Mouse (Mus musculus) forebrain, embryonic 14.5 days (tissue): Measurements from ENCODE around the gene Pnkp. TPM values are rescaled to one million over a fixed set of nuclear protein-coding genes. Genes with fewer than 3 reads are reported as not detected.

Experiments used
- ATAC-seq: fragments of 200-750 bp; cut with Nextera tagmentation; 2 replicates; pipeline ENCODE4 v1.8.0; 2017; ENCODE audit warnings: mild to moderate bottlenecking, moderate library complexity
- DNase-seq: peaks from one replicate; pipeline ENCODE4 v3.0.0-alpha.2; 2015; ENCODE audit warnings: low spot score
- H3K27ac ChIP-seq: fragments of 300-500 bp; sonication (generic); 2 replicates; pipeline ENCODE4 v1.5.1; 2014; ENCODE audit warnings: low read depth, mild to moderate bottlenecking, control low read depth, low read length, moderate library complexity
- H3K27me3 ChIP-seq: fragments of 300-500 bp; sonication (generic); replicated peaks from 2 replicates; pipeline ENCODE4 v1.6.1; 2014; ENCODE audit warnings: low read length, control low read depth, mixed read lengths; ENCODE audit not compliant: control insufficient read depth, insufficient read depth
- H3K36me3 ChIP-seq: fragments of 300-500 bp; sonication (generic); 2 replicates; pipeline ENCODE4 v1.6.1; 2014; ENCODE audit warnings: low read length, control low read depth; ENCODE audit not compliant: control insufficient read depth, insufficient read depth
- H3K4me1 ChIP-seq: fragments of 300-500 bp; sonication (generic); 2 replicates; pipeline ENCODE4 v1.6.1; 2014; ENCODE audit warnings: antibody characterized with exemption, low read length, control low read depth; ENCODE audit not compliant: control insufficient read depth, insufficient read depth
- H3K4me2 ChIP-seq: fragments of 300-500 bp; sonication (generic); 2 replicates; pipeline ENCODE4 v1.6.1; 2014; ENCODE audit warnings: mild to moderate bottlenecking, control low read depth, low read length
- H3K4me3 ChIP-seq: fragments of 300-500 bp; sonication (generic); 2 replicates; pipeline ENCODE4 v1.5.1; 2014; ENCODE audit warnings: low read depth, low read length, control low read depth
- H3K9ac ChIP-seq: fragments of 300-500 bp; sonication (generic); 2 replicates; pipeline ENCODE4 v1.6.1; 2014; ENCODE audit warnings: mild to moderate bottlenecking, low read length, control low read depth, moderate library complexity
- H3K9me3 ChIP-seq: fragments of 300-500 bp; sonication (generic); replicated peaks from 2 replicates; pipeline ENCODE4 v1.6.1; 2016; ENCODE audit warnings: low read length, control low read depth, mixed read lengths; ENCODE audit not compliant: control insufficient read depth
- WGBS: fragments of 180-500 bp; shearing (Covaris S2); extraction: QIAGEN DNeasy Blood & Tissue Kit; methylation state at CpG from one replicate; pipeline ENCODE4 v1.1.7; 2014; 5-methylcytosine and 5-hydroxymethylcytosine counted together
- polyA plus RNA-seq: library from polyadenylated mRNA; unstranded; fragments of >200 nt; fragmentation: Nextera tagmentation; extraction: Ambion mirVana; gene quantifications from 2 replicates; pipeline ENCODE4 v1.2.1, GENCODE M21; 2014

Gene Pnkp
- polyA plus RNA-seq, 1 experiment from 2014 or later, result 31.7 TPM

DNA sequence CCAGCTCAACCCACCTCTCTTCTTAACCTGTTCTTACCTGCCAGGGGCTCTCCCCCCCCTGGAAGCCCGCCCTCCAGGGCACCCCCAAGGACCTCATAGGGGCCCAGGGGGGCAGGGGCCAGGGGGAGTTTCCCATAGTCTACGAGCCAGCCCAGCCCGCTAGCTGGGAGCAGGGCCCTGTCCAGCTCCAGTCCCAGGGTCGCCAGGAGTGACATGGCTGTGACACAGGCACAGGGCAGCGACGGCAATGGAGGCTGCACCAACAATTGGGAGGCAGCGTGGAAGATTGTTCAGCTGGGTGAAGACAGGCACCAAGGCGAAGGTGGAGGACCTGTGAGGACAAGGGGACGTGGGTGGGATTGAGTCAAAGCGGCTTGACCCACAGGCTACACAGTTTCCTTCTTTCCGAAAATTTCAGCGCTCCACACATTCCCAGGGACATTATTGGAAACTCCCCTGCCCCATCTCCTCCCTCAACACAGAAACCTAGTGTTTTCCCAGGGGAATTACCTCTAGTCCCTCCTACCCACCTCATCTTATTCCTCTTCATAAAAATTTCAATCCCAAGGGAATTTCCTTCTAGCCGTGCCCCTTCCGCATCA, 41.9 kb upstream of the Pnkp start:
- no peaks in the 10 kb centered on the region for H3K9me3 ChIP-seq
- ATAC-seq, result no peak; the same call in 1 of the 2 replicates
- 0 out of 2 replicates have a peak, but pooled peaks cover 11% of the 10 kb centered on the region for H3K36me3 ChIP-seq
- no peaks in the 10 kb centered on the region for H3K27me3 ChIP-seq
- DNase-seq, result no peak
- H3K27ac ChIP-seq, result peak overlapping the region; percentile 77; the same call in 1 of the 2 replicates
- H3K4me2 ChIP-seq, result peak overlapping the region; percentile 87
- WGBS, result 27% methylated on average over 14 of the region's 14 CpGs
- H3K4me3 ChIP-seq, result peak overlapping the region; percentile 90
- peaks cover 28% of the 10 kb centered on the region for H3K4me1 ChIP-seq
- peak overlapping the region; percentile 48 for H3K9ac ChIP-seq

DNA sequence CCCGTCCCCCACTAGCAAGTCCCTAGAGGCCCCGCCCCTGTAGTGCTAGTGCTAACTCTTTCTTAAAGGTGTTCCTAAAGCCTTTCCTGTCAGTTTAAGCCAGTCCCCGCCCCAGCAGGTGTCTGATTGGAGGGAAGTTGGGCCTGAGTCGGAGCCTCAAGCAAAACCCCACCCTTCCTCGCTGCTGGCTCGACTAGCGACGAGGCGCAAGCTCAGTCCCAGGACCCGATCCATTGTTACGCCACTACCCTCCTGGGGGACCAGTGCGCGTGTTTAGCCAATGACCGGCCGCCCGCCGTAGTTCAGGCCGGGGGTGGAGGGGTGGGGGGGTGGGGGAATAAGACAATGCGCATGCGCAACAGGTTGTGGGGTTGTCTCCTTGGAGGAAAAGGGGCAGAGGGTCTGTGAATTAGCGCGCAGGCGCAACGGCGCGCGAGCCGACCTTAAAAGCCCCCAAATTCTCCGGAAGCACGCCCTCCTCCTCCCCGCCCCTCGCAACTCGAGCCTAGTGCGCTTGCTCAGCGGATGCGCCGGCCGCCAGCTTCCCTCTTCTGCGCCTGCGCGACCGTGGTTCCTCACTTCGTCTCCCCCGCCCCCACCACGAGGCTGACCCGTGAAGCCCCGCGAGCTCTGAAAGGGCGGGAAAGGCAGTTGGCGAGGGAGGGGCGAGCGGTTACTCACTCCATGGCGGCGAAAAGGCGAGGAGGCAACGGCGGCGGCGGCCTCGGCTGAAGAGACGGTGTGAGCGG, 41.0 kb upstream of the Pnkp start, which contains the start of the genes Nup62 and Il4i1:
Gene Nup62, plus strand, starts transcription at position 368 of the 749 bp plus-strand sequence.
Gene Il4i1, plus strand, starts transcription at position 667 of the 749 bp plus-strand sequence.
- under 1% methylated on average over 62 of the region's 62 CpGs for WGBS
- H3K36me3 ChIP-seq, result 0 out of 2 replicates have a peak, but pooled peaks cover 11% of the 10 kb centered on the region
- peak within 1 kb of the TSS; percentile 87 for H3K4me2 ChIP-seq
- ATAC-seq (peak; percentile 95), DNase-seq (peak; percentile 99)
- no peaks in the 10 kb centered on the region for H3K27me3 ChIP-seq
- H3K9ac ChIP-seq, result peak within 1 kb of the TSS; percentile 91
- peak within 1 kb of the TSS; percentile 90 for H3K27ac ChIP-seq
- H3K4me3 ChIP-seq, result peak within 1 kb of the TSS; percentile 90
- H3K4me1 ChIP-seq, result peaks cover 28% of the 10 kb centered on the region
- H3K9me3 ChIP-seq, result no peaks in the 10 kb centered on the region

DNA sequence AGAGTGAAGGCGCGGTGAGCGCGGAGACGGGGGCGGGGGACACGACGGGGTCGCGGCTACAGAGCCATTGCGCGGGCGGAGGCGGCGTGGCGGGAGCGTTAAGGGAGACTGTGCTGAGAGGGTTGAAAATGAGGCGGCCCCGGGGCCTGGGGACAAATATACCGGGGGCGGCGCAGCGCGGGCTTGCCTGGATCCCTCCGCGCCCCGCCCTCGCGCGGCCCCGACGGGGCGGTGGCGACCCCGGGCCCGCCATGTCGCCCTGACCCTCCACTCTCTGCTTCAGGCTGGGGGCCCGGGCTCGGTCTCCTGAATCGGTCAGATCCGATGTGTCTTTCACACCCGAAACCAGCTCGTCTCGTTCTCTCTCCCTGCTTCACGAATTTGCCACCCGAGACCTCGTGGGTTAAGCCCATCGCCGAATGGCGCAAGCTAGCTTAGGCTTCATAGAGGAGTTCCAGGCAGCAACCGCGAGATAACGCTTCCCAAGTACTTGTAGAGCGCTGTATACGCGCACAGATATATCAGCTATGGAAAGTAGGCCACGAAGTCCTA, 40.4 kb upstream of the Pnkp start, which contains the start of gene Atf5:
Gene Atf5, minus strand, starts transcription at position 189 of the 552 bp plus-strand sequence.
- H3K4me2 ChIP-seq, result peak within 1 kb of the TSS; percentile 87
- peak within 1 kb of the TSS; percentile 90 for H3K27ac ChIP-seq
- H3K4me1 ChIP-seq, result peaks cover 28% of the 10 kb centered on the region
- no peaks in the 10 kb centered on the region for H3K9me3 ChIP-seq
- no peaks in the 10 kb centered on the region for H3K27me3 ChIP-seq
- ATAC-seq (no peak; the same call in 1 of the 2 replicates), DNase-seq (peak; percentile 49)
- peak within 1 kb of the TSS; percentile 91 for H3K9ac ChIP-seq
- H3K4me3 ChIP-seq, result peak within 1 kb of the TSS; percentile 90
- WGBS, result under 1% methylated on average over 51 of the region's 57 CpGs
- 0 out of 2 replicates have a peak, but pooled peaks cover 7% of the 10 kb centered on the region for H3K36me3 ChIP-seq

DNA sequence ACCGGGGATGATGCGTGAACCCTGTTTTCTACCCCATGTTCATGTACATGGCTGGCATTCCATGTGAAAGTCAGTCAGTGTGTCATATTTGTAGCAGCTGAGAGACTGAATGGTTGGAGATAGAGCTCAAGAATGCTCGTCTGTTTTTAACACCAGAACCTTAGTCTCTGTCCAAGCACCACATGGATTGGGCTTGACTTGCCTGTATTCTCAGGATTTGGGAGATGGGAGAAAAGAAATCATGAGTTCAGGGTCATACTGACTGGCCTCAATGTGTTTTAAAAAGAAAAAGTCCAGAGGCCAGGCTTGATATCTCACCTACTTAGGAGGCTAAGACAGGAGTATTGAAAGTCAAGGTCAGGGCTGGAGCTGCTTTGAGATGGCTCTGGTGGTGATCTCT, 39.5 kb upstream of the Pnkp start:
- Histone ChIP-seq H3K4me1 (peaks cover 28% of the 10 kb centered on the region), H3K9me3 (no peaks in the 10 kb centered on the region), H3K27me3 (no peaks in the 10 kb centered on the region), H3K4me3 (peak overlapping the region; percentile 90), H3K9ac (peak overlapping the region; percentile 91), H3K27ac (no peak overlapping the region), H3K4me2 (peak overlapping the region; percentile 87), H3K36me3 (0 out of 2 replicates have a peak, but pooled peaks cover 7% of the 10 kb centered on the region)
- DNase-seq (no peak), ATAC-seq (no peak)
- 26% methylated on average over 3 of the region's 3 CpGs for WGBS

DNA sequence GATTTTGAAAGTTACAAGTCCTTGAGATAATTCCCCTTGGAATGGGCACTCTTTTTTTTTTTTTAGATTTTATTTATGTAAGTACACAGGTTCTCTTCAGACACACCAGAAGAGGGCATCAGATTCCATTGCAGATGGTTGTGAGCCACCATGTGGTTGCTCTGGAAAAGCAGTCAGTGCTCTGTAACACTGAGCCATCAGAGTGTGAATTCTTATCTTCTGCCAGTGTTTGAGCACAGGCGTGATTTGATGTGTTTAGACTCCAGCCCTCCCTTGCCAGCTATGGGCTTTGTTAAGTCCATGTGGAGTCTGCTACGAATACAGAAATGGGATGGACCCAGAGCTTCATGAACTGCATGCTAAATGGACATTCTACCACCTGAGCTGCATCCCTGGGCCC, 38.8 kb upstream of the Pnkp start:
- Histone ChIP-seq H3K36me3 (0 out of 2 replicates have a peak, but pooled peaks cover 4% of the 10 kb centered on the region), H3K4me2 (peak overlapping the region; percentile 87), H3K4me1 (peaks cover 29% of the 10 kb centered on the region), H3K9ac (peak overlapping the region; percentile 91; the same call in 1 of the 2 replicates), H3K4me3 (peak overlapping the region; percentile 90), H3K27me3 (no peaks in the 10 kb centered on the region), H3K9me3 (no peaks in the 10 kb centered on the region), H3K27ac (peak overlapping the region; percentile 23; the same call in 1 of the 2 replicates)
- DNase-seq (peak; percentile 57), ATAC-seq (no peak)
- WGBS, result 10% methylated on average over 2 of the region's 2 CpGs

DNA sequence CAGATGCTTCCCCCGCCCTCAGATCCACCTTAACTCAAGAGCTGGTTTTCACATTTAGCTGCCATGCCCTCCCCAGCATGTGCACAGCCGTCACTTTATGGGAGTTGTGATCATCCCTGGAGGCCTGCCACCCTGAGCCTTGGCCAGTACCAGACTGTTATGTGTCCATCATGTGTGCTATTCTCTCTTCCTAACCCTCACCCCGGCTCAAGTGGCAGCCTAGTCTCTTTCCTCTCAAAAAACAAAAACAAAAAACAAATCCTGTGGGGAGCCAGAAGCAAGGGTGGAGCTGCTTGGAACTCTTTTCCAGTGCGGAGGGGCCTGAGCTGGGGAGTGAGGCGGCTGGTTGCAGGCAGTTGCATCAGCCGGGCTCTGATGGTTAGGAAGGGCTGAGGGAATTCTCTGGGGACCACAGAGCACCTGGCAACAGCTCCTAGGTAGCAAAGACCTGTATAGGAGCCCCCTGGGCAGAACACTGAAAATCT, 38.1 kb upstream of the Pnkp start:
- H3K4me1 ChIP-seq, result peaks cover 31% of the 10 kb centered on the region

DNA sequence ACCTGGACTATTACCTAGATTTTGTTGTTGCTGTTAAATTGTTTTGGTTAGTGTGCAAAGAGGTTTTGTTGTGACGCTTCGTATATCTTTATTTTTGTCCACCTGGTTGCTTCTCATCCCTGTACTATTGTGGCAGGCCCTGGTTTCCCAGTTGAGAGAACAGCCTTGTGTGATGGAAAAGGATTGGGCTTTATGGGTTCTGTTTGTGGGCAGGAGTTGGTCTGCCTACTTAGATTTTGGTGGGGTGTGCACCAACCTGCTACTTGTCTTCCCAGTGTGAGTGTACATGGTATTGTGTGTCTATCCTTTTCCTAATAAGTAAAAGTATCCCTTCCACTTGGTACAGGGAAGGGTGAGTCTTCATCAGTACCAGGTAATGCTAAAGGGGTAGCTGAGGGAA, 37.5 kb upstream of the Pnkp start:
- peak overlapping the region; percentile 90 for H3K4me3 ChIP-seq
- no peaks in the 10 kb centered on the region for H3K27me3 ChIP-seq
- H3K4me1 ChIP-seq, result peaks cover 31% of the 10 kb centered on the region
- peak overlapping the region; percentile 91 for H3K9ac ChIP-seq
- peak overlapping the region; percentile 87 for H3K4me2 ChIP-seq
- ATAC-seq (no peak), DNase-seq (no peak)
- H3K27ac ChIP-seq, result 0 out of 2 replicates have a peak overlapping the region, but pooled peaks have one; percentile 23
- no peaks in the 10 kb centered on the region for H3K9me3 ChIP-seq
- 91% methylated on average over 2 of the region's 2 CpGs for WGBS
- 0 out of 2 replicates have a peak, but pooled peaks cover 4% of the 10 kb centered on the region for H3K36me3 ChIP-seq

More for the DNA sequence above, 38.1 kb upstream of the Pnkp start:
- WGBS, result 24% methylated on average over 6 of the region's 6 CpGs
- Histone ChIP-seq H3K9me3 (no peaks in the 10 kb centered on the region), H3K4me3 (peak overlapping the region; percentile 90), H3K9ac (peak overlapping the region; percentile 91), H3K27ac (0 out of 2 replicates have a peak overlapping the region, but pooled peaks have one; percentile 23), H3K27me3 (no peaks in the 10 kb centered on the region), H3K36me3 (0 out of 2 replicates have a peak, but pooled peaks cover 4% of the 10 kb centered on the region), H3K4me2 (peak overlapping the region; percentile 87)
- DNase-seq (peak; percentile 13), ATAC-seq (no peak)

DNA sequence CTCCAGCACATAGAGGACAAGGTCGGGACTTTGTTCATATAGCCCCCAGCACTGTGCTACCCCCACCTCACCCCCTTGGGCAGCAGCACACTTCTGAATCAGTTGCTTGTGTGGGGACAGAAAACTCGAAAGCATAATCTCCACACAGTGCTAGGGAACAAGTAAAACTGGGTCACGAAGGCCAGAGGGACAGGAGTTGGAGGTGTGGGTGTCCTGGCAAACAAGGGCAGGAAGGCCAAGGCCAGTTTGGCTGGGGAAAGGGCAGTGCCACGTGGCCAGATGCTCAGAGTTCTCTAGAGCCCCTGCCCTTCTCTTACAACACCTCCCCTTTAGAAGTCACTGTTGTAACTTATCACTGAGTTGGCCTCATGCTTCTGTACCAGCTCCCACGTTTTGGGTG, 37.1 kb upstream of the Pnkp start:
- H3K4me1 ChIP-seq, result peaks cover 31% of the 10 kb centered on the region
- ATAC-seq (no peak), DNase-seq (no peak)
- H3K9me3 ChIP-seq, result no peaks in the 10 kb centered on the region
- no peak overlapping the region for H3K9ac ChIP-seq
- 0 out of 2 replicates have a peak, but pooled peaks cover 4% of the 10 kb centered on the region for H3K36me3 ChIP-seq
- peak overlapping the region; percentile 87 for H3K4me2 ChIP-seq
- H3K4me3 ChIP-seq, result no peak overlapping the region
- no peaks in the 10 kb centered on the region for H3K27me3 ChIP-seq
- H3K27ac ChIP-seq, result no peak overlapping the region
- WGBS, result 71% methylated on average over 5 of the region's 5 CpGs
